Mouse (Mus musculus): ENCODE measurements around the gene Rasa4. TPM values are rescaled to one million over a fixed set of nuclear protein-coding genes. Genes with fewer than 3 reads are reported as not detected.
"Not testable (repeated sequence)": the region's sequence is repeated elsewhere in the genome, so short reads cannot be mapped to it uniquely, and the experiment has no call there.

Rasa4 gene
- total RNA-seq, 2 experiments from 2014 or later = 1.9 to 4.3 TPM

DNA sequence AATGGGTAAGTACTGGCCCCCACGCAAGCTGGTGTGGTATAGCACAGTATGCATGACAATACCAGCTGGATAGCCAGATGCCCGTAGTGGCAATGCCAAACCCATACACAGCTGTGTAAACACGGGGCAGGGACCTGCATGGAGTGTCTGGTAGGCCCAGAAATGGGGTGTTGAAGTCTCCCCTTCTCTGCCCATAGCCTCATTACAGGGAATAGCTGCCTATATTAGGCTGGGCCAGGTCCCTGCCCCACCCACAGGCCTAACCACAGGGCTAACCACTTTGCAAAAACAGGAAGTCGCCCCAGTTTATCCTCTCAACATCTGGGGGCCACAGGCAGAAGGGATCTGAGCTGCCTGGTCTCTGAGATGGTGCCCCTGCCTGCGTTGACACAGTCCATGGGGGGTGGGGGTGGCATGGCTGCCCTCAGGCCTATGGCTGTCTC lies 65.4 kb downstream of the Rasa4 start:
- ATAC-seq (replicated peaks; ENCODE audit: low FRiP score, poor library complexity, severe bottlenecking) = not testable (repeated sequence)

DNA sequence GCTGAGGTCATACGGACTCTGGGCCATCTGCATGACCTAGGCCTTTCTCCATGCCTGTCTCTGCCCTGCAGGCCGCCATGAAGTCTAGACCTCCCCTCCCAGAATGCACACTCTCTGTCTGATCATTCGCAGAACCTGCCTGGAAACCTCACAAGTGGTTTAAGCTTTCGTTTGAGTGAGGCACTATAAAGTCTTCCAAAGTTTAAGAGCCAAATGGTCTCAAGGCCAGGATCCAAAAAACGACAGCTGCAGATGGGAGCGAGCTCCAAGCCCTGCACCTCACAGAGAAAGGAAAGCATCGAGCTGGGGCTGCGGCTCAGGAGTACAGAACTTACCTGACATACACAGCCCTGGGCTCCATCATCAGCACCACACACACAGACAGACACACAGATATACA lies 68.6 kb downstream of the Rasa4 start:
- no peak for ATAC-seq (replicated peaks; ENCODE audit: low FRiP score, poor library complexity, severe bottlenecking)

DNA sequence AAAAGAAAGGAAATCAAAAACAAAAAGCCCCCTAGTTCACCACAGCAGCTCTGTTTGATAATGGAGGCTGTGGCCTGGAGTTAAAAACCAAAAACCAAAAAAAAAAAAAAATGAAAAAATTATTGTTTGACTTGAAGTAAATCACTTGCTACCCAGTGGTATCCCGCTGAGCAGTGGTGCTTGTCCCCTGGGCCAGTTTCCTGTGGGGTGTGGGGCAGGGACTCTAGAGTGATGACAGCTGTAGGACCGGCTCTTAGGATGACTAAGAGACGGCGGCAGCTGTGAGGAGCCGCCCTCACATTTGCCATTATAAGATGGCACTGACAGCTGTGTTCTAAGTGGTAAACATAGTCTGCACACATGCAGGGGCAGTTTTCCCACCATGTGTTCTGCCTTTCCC lies 71.7 kb downstream of the Rasa4 start:
- ATAC-seq (replicated peaks; ENCODE audit: low FRiP score, poor library complexity, severe bottlenecking) = no peak

DNA sequence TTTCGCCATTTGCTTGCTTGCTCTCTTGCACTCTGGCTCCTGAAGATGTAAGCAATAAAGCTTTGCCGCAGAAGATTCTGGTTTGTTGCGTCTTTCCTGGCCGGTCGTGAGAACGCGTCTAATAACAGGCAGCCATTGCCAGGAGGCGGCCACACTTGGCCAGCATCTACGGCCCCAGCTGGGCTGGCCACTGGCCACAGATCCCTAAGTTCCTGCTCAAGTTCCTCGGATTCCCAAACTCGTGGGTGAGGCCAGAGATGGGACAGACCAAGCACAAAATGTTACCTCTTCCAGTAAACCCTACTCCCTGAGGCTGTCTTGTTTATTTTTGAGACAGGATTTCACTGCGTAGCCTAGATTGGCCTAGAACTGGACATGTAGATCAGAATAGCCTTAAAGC lies 76.4 kb downstream of the Rasa4 start:
- ATAC-seq (replicated peaks; ENCODE audit: low FRiP score, poor library complexity, severe bottlenecking) = not testable (repeated sequence)

Other genes with a start within 250 kb of the Rasa4 start
- not detected in 2 replicates for gene Hspb1, start 196.0 kb upstream of the Rasa4 start, total RNA-seq (2015; ENCODE audit: low replicate concordance)
- not detected in 2 replicates for gene Hspb1, start 196.0 kb upstream of the Rasa4 start, total RNA-seq (2017; ENCODE audit: low replicate concordance)
- 14.8 and 40.5 TPM in 2 replicates for gene Ywhag, start 149.3 kb upstream of the Rasa4 start, total RNA-seq (2015; ENCODE audit: low replicate concordance)
- 17.3 and 17.9 TPM in 2 replicates for gene Ywhag, start 149.3 kb upstream of the Rasa4 start, total RNA-seq (2017; ENCODE audit: low replicate concordance)
- 6.0 and 6.3 TPM in 2 replicates for gene Ssc4d, start 109.4 kb upstream of the Rasa4 start, total RNA-seq (2015; ENCODE audit: low replicate concordance)
- 0.56 TPM in 1 of 2 replicates, not detected in the other for gene Ssc4d, start 109.4 kb upstream of the Rasa4 start, total RNA-seq (2017; ENCODE audit: low replicate concordance)
- gene Zp3, start 103.8 kb upstream of the Rasa4 start, total RNA-seq (2015; ENCODE audit: low replicate concordance) = not detected in 2 replicates
- gene Zp3, start 103.8 kb upstream of the Rasa4 start, total RNA-seq (2017; ENCODE audit: low replicate concordance) = not detected in 2 replicates
- 3.8 and 22.1 TPM in 2 replicates for gene Dtx2, start 89.1 kb upstream of the Rasa4 start, total RNA-seq (2015; ENCODE audit: low replicate concordance)
- 2.3 TPM in 1 of 2 replicates, not detected in the other for gene Dtx2, start 89.1 kb upstream of the Rasa4 start, total RNA-seq (2017; ENCODE audit: low replicate concordance)
- not detected in 2 replicates for gene Upk3b, start 45.4 kb upstream of the Rasa4 start, total RNA-seq (2015; ENCODE audit: low replicate concordance)
- 0.14 TPM in 1 of 2 replicates, not detected in the other for gene Upk3b, start 45.4 kb upstream of the Rasa4 start, total RNA-seq (2017; ENCODE audit: low replicate concordance)
- not detected in 2 replicates for gene Upk3bl, start 29.4 kb upstream of the Rasa4 start, total RNA-seq (2015; ENCODE audit: low replicate concordance)
- not detected in 2 replicates for gene Upk3bl, start 29.4 kb upstream of the Rasa4 start, total RNA-seq (2017; ENCODE audit: low replicate concordance)
- gene Polr2j, start 32.7 kb downstream of the Rasa4 start, total RNA-seq (2015; ENCODE audit: low replicate concordance) = 34.6 and 42.0 TPM in 2 replicates
- gene Polr2j, start 32.7 kb downstream of the Rasa4 start, total RNA-seq (2017; ENCODE audit: low replicate concordance) = 24.1 and 62.5 TPM in 2 replicates
- 2.9 and 24.2 TPM in 2 replicates for gene Lrwd1, start 52.2 kb downstream of the Rasa4 start, total RNA-seq (2015; ENCODE audit: low replicate concordance)
- 11.9 and 14.8 TPM in 2 replicates for gene Lrwd1, start 52.2 kb downstream of the Rasa4 start, total RNA-seq (2017; ENCODE audit: low replicate concordance)
- gene Alkbh4, start 52.2 kb downstream of the Rasa4 start, total RNA-seq (2015; ENCODE audit: low replicate concordance) = 7.7 and 10.7 TPM in 2 replicates
- 2.2 and 3.4 TPM in 2 replicates for gene Alkbh4, start 52.2 kb downstream of the Rasa4 start, total RNA-seq (2017; ENCODE audit: low replicate concordance)
- gene Orai2, start 86.8 kb downstream of the Rasa4 start, total RNA-seq (2015; ENCODE audit: low replicate concordance) = 6.9 and 13.1 TPM in 2 replicates
- gene Orai2, start 86.8 kb downstream of the Rasa4 start, total RNA-seq (2017; ENCODE audit: low replicate concordance) = 6.4 and 10.6 TPM in 2 replicates
- 1.5 and 6.1 TPM in 2 replicates for gene Prkrip1, start 115.0 kb downstream of the Rasa4 start, total RNA-seq (2015; ENCODE audit: low replicate concordance)
- 4.9 and 14.5 TPM in 2 replicates for gene Prkrip1, start 115.0 kb downstream of the Rasa4 start, total RNA-seq (2017; ENCODE audit: low replicate concordance)
- 1.5 and 3.8 TPM in 2 replicates for gene Sh2b2, start 162.6 kb downstream of the Rasa4 start, total RNA-seq (2015; ENCODE audit: low replicate concordance)
- 1.8 and 5.0 TPM in 2 replicates for gene Sh2b2, start 162.6 kb downstream of the Rasa4 start, total RNA-seq (2017; ENCODE audit: low replicate concordance)

All from erythroblast, adult 5-6 weeks (primary cell).